Mouse (Mus musculus): Measurements from ENCODE around the gene Slc2a3.

Gene Slc2a3

GRCm38 (mm10) chr6:122801301-122801800 lies at the start of gene Slc2a3:
TSS of gene Slc2a3 (minus strand) at chr6:122801640.
- peak; percentile 74 for DNase-seq

DNA sequence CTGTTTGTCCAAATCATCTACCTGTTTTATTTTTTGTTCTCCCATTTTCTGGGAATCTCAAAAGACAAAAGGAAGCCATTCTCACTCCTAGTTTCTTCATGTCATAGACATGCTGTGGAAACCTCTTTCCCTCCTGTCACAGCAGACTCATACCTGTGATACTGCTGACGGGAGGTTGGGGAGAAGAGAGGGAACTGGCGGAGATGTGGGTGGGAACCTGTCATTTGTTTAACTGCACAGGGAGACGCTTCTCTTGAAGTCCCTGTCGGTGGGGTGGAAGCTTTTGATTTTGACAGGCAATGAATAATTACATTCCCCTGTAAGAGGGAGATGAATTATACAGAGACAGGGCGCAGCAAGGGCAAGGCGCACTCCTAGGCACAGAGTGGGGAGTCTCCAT lies 42.3 kb upstream of the Slc2a3 start:
- DNase-seq: no peak

DNA sequence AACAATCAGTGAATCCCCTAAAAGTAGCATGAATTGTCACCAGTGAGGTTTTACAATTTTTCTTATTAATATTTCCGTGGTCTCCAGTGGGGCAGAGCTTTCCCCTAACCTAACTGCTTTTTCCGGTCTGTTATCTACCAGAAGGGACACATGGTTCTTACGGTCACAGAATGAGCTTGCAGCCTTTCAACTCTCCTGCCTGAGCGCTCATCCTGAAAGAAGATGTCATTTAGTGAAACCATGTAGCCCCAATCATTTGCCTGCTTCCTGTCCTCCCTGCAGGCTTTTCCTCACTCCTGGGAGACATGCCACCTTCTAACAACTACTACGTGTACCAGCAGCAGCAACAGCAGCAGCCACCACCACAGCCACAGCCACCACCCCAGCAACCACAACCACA lies 36.1 kb upstream of the Slc2a3 start:
- no peak for DNase-seq

DNA sequence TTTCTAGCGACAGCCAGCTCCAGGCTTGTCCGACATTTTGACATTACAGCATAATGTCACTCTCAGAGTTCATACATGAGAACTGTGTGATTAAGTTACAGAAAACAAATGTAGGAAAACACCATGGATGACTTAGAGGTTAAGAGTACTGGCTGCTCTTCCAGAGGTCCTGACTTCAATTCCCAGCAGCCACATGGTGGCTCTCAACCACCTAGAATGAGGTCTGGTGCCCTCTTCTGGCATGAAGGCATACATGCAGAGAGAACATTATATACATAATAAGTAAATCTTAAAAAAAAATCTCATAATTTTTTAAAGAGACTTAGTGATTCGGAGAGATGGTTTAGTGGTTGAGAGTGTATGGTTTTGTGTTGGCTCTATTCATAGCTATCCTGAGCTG lies 35.5 kb upstream of the Slc2a3 start:
- DNase-seq: no peak

DNA sequence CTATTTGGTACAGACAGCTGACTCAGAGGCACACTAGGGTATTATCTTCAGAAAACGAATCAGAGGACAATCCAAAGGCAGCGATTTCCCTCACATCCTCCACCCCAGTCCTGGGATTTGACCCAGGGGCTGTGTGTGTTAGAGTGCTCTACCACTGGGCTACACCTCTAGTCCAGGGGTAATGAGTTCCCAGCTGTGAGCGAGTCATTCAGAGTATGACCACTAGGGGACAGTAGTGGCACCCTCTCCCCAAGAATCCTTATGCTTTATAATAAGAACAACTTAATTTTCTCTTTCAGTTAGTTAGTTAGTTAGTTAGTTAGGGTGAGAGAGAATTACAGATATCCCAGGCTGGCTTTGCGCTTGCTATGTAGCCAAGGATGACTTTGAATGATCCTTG lies 32.9 kb upstream of the Slc2a3 start:
- peak; percentile 39 for DNase-seq

- no peak for DNase-seq
Measured at GRCm38 (mm10) chr6:122832880-122833279, 31.4 kb upstream of the Slc2a3 start.

GRCm38 (mm10) chr6:122828086-122828485 lies 26.6 kb upstream of the Slc2a3 start:
- peak; percentile 45 for DNase-seq

GRCm38 (mm10) chr6:122825923-122826742 lies 24.7 kb upstream of the Slc2a3 start:
- peak; percentile 72 for DNase-seq

- no peak for DNase-seq
Measured at GRCm38 (mm10) chr6:122825166-122825565, 23.7 kb upstream of the Slc2a3 start.

- DNase-seq: no peak
Measured at GRCm38 (mm10) chr6:122824086-122824485, 22.6 kb upstream of the Slc2a3 start.

DNA sequence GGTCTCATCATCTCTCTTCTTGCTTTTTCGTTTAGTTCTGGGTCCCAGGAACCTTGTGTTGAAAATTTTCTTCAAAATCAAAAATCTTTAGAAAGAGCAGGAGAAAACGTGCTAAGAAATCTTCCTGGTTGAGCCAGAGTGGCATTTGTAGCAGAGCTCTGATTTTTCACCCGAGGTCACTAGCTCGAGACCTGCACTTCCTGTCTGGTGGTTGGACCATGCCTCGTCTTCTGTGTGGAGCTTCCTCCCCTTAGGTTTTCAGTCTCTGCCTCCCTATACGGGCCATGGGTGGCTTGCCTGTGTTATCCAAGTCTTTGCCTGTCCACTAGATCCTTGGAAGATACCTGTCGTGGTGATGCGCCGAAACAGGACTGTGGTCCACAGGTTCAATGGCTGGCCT lies 20.4 kb upstream of the Slc2a3 start:
- no peak for DNase-seq

- no peak for DNase-seq
Measured at GRCm38 (mm10) chr6:122820799-122821650, 19.6 kb upstream of the Slc2a3 start.

GRCm38 (mm10) chr6:122820071-122820798 lies 18.8 kb upstream of the Slc2a3 start:
- peak; percentile 62 for DNase-seq

GRCm38 (mm10) chr6:122819306-122820070 lies 18.0 kb upstream of the Slc2a3 start, which contains the start of gene Foxj2:
TSS of gene Foxj2 (plus strand) at chr6:122819914.
- peak; percentile 74 for DNase-seq

GRCm38 (mm10) chr6:122813640-122814039 lies 12.2 kb upstream of the Slc2a3 start:
- no peak for DNase-seq

- DNase-seq: no peak
Measured at GRCm38 (mm10) chr6:122812716-122813115, 11.3 kb upstream of the Slc2a3 start.

DNA sequence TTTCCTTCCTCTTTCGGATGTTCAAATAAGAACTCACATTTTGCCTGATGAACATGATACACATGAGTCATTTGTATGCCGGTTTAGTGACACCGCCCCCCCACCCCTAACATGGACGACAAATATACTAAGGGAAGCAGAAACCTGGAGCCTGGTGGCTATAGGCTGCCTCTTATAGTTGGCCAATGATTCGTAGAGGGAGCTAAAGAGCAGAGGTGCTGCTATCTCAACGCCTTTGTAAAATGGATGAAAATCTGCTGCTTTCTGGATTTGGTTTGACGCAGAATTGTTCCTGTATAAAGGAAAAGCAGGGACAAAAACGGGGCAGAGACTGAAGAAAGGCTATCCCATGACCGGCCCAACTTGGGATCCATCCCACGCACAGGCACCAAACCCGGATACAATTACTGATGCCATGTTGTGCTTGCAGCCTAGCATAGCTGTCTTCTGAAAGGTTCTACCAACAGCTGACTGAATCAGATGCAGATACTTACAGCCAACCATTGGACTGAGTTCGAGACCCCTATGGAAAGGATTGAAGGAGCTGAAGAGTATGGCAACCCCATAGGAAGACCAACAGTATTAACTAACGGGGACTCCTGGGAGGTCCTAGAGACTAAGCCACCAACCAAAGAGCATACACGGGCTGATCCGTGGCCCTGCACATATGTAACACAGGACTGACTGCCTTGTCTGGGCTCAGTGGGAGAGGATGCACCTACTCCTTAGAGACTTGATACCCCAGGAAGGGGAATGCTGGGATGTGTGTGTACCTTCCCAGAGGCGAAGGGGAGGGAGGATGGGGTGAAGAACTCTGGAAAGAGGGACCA lies 10.5 kb upstream of the Slc2a3 start:
- DNase-seq: peak; percentile 74

DNA sequence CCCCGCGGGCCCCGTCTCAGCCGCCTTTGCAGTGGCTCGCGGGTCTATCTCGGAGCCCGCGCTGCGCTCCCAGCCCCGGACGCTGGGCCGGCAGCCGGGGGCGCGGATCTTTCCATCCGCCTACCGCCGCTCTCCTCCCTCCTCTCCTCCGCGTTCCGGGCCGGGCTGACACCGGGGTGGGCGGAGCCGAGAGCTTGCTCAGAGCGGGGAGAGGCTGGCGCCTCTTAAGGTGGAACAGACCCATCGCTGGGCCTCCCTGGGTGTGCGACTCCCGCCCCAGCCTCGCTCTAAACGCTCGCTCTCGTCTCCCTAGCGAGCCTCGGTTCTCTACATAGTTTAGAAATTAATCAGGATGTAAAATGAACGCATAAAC lies 9.8 kb upstream of the Slc2a3 start:
- DNase-seq: peak; percentile 94

DNA sequence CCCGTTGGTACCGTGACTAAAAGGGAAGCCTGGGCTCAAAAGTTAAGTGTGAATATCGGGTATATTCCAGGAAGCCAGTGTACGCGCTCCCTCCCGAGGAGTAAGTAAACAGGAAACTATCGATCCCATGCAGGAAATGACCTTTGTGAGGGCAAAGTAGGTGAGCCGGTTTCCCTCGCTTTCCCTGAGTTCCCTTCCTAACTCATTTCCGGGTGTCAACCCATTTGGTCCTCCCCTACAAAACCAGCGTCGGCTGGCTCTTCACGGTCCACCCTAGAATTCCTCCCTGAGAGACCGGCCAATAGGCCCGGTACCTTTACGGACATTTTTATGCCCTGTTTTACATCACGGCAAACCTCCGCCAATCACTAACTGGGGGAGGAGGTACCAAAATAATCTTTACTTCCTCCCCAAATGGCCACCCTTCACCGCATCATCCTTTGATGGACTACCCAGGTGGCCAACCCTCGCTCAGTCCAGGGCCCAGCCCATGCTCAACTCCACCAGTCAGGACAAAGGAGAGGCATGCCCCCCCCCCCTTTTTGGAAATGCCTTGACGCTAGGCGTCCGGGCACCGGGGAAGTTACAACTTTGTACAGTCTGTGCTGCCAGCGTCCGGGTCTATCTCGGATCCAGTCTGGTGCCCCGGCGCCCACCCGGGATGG lies 9.3 kb upstream of the Slc2a3 start:
- peak; percentile 100 for DNase-seq

- DNase-seq: no peak
Measured at GRCm38 (mm10) chr6:122810022-122810614, 8.7 kb upstream of the Slc2a3 start.

Data from retina, postnatal 1 day (tissue).